Mouse (Mus musculus) embryonic facial prominence, embryonic 13.5 days (tissue): ENCODE measurements at regions not wholly inside any gene's neighbourhood (a gene's known extent, or its start where the extent isn't known, plus 50 kb on each side); places are given as distances from the start of the nearest gene placed in this dataset.

Source experiments
- ATAC-seq: fragments of 200-750 bp; cut with Nextera tagmentation; 2 replicates; pipeline ENCODE4 v1.8.0; 2017; ENCODE audit warnings: low read depth; ENCODE audit not compliant: insufficient number of reproducible peaks, insufficient read depth, low FRiP score, low TSS enrichment
- H3K27ac ChIP-seq: fragments of 300-500 bp; sonication (generic); 2 replicates; pipeline ENCODE4 v1.5.1; 2015; ENCODE audit warnings: moderate library complexity, mild to moderate bottlenecking, inconsistent platforms
- H3K27me3 ChIP-seq: fragments of 300-500 bp; sonication (generic); 2 replicates; pipeline ENCODE4 v1.6.1; 2015; ENCODE audit warnings: mild to moderate bottlenecking, inconsistent platforms
- H3K36me3 ChIP-seq: fragments of 300-500 bp; sonication (generic); 2 replicates; pipeline ENCODE4 v1.6.1; 2015; ENCODE audit warnings: mild to moderate bottlenecking, inconsistent platforms
- H3K4me1 ChIP-seq: fragments of 300-500 bp; sonication (generic); 2 replicates; pipeline ENCODE4 v1.6.1; 2015; ENCODE audit warnings: inconsistent platforms
- H3K4me2 ChIP-seq: fragments of 300-500 bp; sonication (generic); 2 replicates; pipeline ENCODE4 v1.6.1; 2015; ENCODE audit warnings: moderate library complexity, mild to moderate bottlenecking, inconsistent platforms
- H3K4me3 ChIP-seq: fragments of 300-500 bp; sonication (generic); 2 replicates; pipeline ENCODE4 v1.5.1; 2015; ENCODE audit warnings: mild to moderate bottlenecking, inconsistent platforms
- H3K9ac ChIP-seq: fragments of 300-500 bp; sonication (generic); 2 replicates; pipeline ENCODE4 v1.6.1; 2015; ENCODE audit warnings: mild to moderate bottlenecking, inconsistent platforms
- H3K9me3 ChIP-seq: fragments of 300-500 bp; sonication (generic); 2 replicates; pipeline ENCODE4 v1.6.1; 2016; ENCODE audit warnings: inconsistent platforms
- WGBS: fragments of 180-500 bp; shearing (Covaris S2); methylation state at CpG from one replicate; pipeline ENCODE4 v1.1.7; 2015; ENCODE audit warnings: mixed read lengths; 5-methylcytosine and 5-hydroxymethylcytosine counted together

- Histone ChIP-seq H3K9ac (no peak overlapping the region), H3K4me2 (no peak overlapping the region), H3K36me3 (no peaks in the 10 kb centered on the region), H3K4me1 (no peaks in the 10 kb centered on the region), H3K27me3 (no peaks in the 10 kb centered on the region), H3K9me3 (no peaks in the 10 kb centered on the region), H3K4me3 (no peak overlapping the region), H3K27ac (no peak overlapping the region)
- ATAC-seq: no peak
- WGBS: 73% methylated on average over 5 of the region's 5 CpGs
These were observed 82.3 kb upstream of the Htr2a start for GRCm38 (mm10) chr14:74558359-74558758.
